Mouse (Mus musculus): ENCODE results near the gene Acss2. TPM values are rescaled to one million over a fixed set of nuclear protein-coding genes. Genes with fewer than 3 reads are reported as not detected.

The Acss2 gene
- polyA plus RNA-seq, 1 experiment from 2014 or later = 9.5 TPM

- no peaks in the 10 kb centered on the region for H3K4me1 ChIP-seq (ENCODE audit: control insufficient read depth, insufficient read depth, low read length)
- no peaks in the 10 kb centered on the region for H3K9me3 ChIP-seq (ENCODE audit: control insufficient read depth, low read depth, low read length)
- WGBS = 88% methylated on average over 9 of the region's 9 CpGs
- no peaks in the 10 kb centered on the region for H3K27me3 ChIP-seq (ENCODE audit: control insufficient read depth, insufficient read depth, low read length)
- no peak overlapping the region for H3K27ac ChIP-seq (ENCODE audit: low read length)
- H3K36me3 ChIP-seq (ENCODE audit: control insufficient read depth, insufficient read depth, low read length) = no peaks in the 10 kb centered on the region
- H3K4me3 ChIP-seq (ENCODE audit: low read depth, low read length) = no peak overlapping the region
- H3K9ac ChIP-seq (replicated peaks; ENCODE audit: low read depth, low read length) = no peak overlapping the region
- no peak overlapping the region for H3K4me2 ChIP-seq (replicated peaks; ENCODE audit: low read depth, low read length)
- ATAC-seq (ENCODE audit: insufficient number of reproducible peaks, insufficient read depth, low FRiP score, low read depth) = no peak
Measured at GRCm38 (mm10) chr2:155505811-155506210, 11.9 kb upstream of the Acss2 start.

- H3K4me3 ChIP-seq (ENCODE audit: low read depth, low read length) = no peak overlapping the region
- ATAC-seq (ENCODE audit: insufficient number of reproducible peaks, insufficient read depth, low FRiP score, low read depth) = no peak
- WGBS = 69% methylated on average over 10 of the region's 10 CpGs
- H3K27me3 ChIP-seq (ENCODE audit: control insufficient read depth, insufficient read depth, low read length) = no peaks in the 10 kb centered on the region
- H3K9ac ChIP-seq (replicated peaks; ENCODE audit: low read depth, low read length) = no peak overlapping the region
- H3K4me2 ChIP-seq (replicated peaks; ENCODE audit: low read depth, low read length) = no peak overlapping the region
- no peak overlapping the region for H3K27ac ChIP-seq (ENCODE audit: low read length)
- H3K9me3 ChIP-seq (ENCODE audit: control insufficient read depth, low read depth, low read length) = no peaks in the 10 kb centered on the region
- H3K36me3 ChIP-seq (ENCODE audit: control insufficient read depth, insufficient read depth, low read length) = no peaks in the 10 kb centered on the region
- H3K4me1 ChIP-seq (ENCODE audit: control insufficient read depth, insufficient read depth, low read length) = no peaks in the 10 kb centered on the region
Measured at GRCm38 (mm10) chr2:155507721-155508470, 9.9 kb upstream of the Acss2 start.

GRCm38 (mm10) chr2:155512479-155512878 lies 5.3 kb upstream of the Acss2 start:
- Histone ChIP-seq H3K9ac (replicated peaks; ENCODE audit: low read depth, low read length) (no peak overlapping the region), H3K36me3 (ENCODE audit: control insufficient read depth, insufficient read depth, low read length) (no peaks in the 10 kb centered on the region), H3K27me3 (ENCODE audit: control insufficient read depth, insufficient read depth, low read length) (no peaks in the 10 kb centered on the region), H3K4me1 (ENCODE audit: control insufficient read depth, insufficient read depth, low read length) (no peaks in the 10 kb centered on the region), H3K4me3 (ENCODE audit: low read depth, low read length) (no peak overlapping the region), H3K27ac (ENCODE audit: low read length) (no peak overlapping the region), H3K4me2 (replicated peaks; ENCODE audit: low read depth, low read length) (no peak overlapping the region), H3K9me3 (ENCODE audit: control insufficient read depth, low read depth, low read length) (no peaks in the 10 kb centered on the region)
- no peak for ATAC-seq (ENCODE audit: insufficient number of reproducible peaks, insufficient read depth, low FRiP score, low read depth)
- WGBS = 46% methylated on average over 4 of the region's 4 CpGs

GRCm38 (mm10) chr2:155513543-155513942 lies 4.2 kb upstream of the Acss2 start:
- Histone ChIP-seq H3K9ac (replicated peaks; ENCODE audit: low read depth, low read length) (no peak overlapping the region), H3K4me1 (ENCODE audit: control insufficient read depth, insufficient read depth, low read length) (no peaks in the 10 kb centered on the region), H3K4me3 (ENCODE audit: low read depth, low read length) (no peak overlapping the region), H3K27ac (ENCODE audit: low read length) (no peak overlapping the region), H3K9me3 (ENCODE audit: control insufficient read depth, low read depth, low read length) (no peaks in the 10 kb centered on the region), H3K4me2 (replicated peaks; ENCODE audit: low read depth, low read length) (no peak overlapping the region), H3K27me3 (ENCODE audit: control insufficient read depth, insufficient read depth, low read length) (no peaks in the 10 kb centered on the region), H3K36me3 (ENCODE audit: control insufficient read depth, insufficient read depth, low read length) (no peaks in the 10 kb centered on the region)
- 58% methylated on average over 5 of the region's 5 CpGs for WGBS
- ATAC-seq (ENCODE audit: insufficient number of reproducible peaks, insufficient read depth, low FRiP score, low read depth) = no peak

- H3K9ac ChIP-seq (replicated peaks; ENCODE audit: low read depth, low read length) = peak overlapping the region; percentile 18; the same call in 1 of the 2 replicates
- peak overlapping the region; percentile 27 for H3K4me3 ChIP-seq (ENCODE audit: low read depth, low read length)
- no peaks in the 10 kb centered on the region for H3K36me3 ChIP-seq (ENCODE audit: control insufficient read depth, insufficient read depth, low read length)
- H3K27ac ChIP-seq (ENCODE audit: low read length) = no peak overlapping the region
- no peaks in the 10 kb centered on the region for H3K4me1 ChIP-seq (ENCODE audit: control insufficient read depth, insufficient read depth, low read length)
- 1% methylated on average over 23 of the region's 23 CpGs for WGBS
- no peaks in the 10 kb centered on the region for H3K27me3 ChIP-seq (ENCODE audit: control insufficient read depth, insufficient read depth, low read length)
- peak overlapping the region; percentile 56 for H3K4me2 ChIP-seq (replicated peaks; ENCODE audit: low read depth, low read length)
- no peak for ATAC-seq (ENCODE audit: insufficient number of reproducible peaks, insufficient read depth, low FRiP score, low read depth)
- no peaks in the 10 kb centered on the region for H3K9me3 ChIP-seq (ENCODE audit: control insufficient read depth, low read depth, low read length)
Measured at GRCm38 (mm10) chr2:155514666-155515065, 3.1 kb upstream of the Acss2 start.

- Histone ChIP-seq H3K27ac (ENCODE audit: low read length) (no peak overlapping the region), H3K9ac (replicated peaks; ENCODE audit: low read depth, low read length) (no peak overlapping the region), H3K27me3 (ENCODE audit: control insufficient read depth, insufficient read depth, low read length) (no peaks in the 10 kb centered on the region), H3K36me3 (ENCODE audit: control insufficient read depth, insufficient read depth, low read length) (no peaks in the 10 kb centered on the region), H3K4me1 (ENCODE audit: control insufficient read depth, insufficient read depth, low read length) (no peaks in the 10 kb centered on the region), H3K4me3 (ENCODE audit: low read depth, low read length) (no peak overlapping the region), H3K4me2 (replicated peaks; ENCODE audit: low read depth, low read length) (no peak overlapping the region), H3K9me3 (ENCODE audit: control insufficient read depth, low read depth, low read length) (no peaks in the 10 kb centered on the region)
- ATAC-seq (ENCODE audit: insufficient number of reproducible peaks, insufficient read depth, low FRiP score, low read depth) = no peak
- WGBS = 9% methylated on average over 1 of the region's 1 CpGs
Measured at GRCm38 (mm10) chr2:155515941-155516340, 1.8 kb upstream of the Acss2 start.

GRCm38 (mm10) chr2:155518531-155519270 lies 953 bp downstream of the Acss2 start:
- Histone ChIP-seq H3K4me1 (ENCODE audit: control insufficient read depth, insufficient read depth, low read length) (no peaks in the 10 kb centered on the region), H3K4me2 (replicated peaks; ENCODE audit: low read depth, low read length) (peak overlapping the region; percentile 76), H3K27me3 (ENCODE audit: control insufficient read depth, insufficient read depth, low read length) (no peaks in the 10 kb centered on the region), H3K36me3 (ENCODE audit: control insufficient read depth, insufficient read depth, low read length) (no peaks in the 10 kb centered on the region), H3K4me3 (ENCODE audit: low read depth, low read length) (peak overlapping the region; percentile 49), H3K27ac (ENCODE audit: low read length) (no peak overlapping the region), H3K9me3 (ENCODE audit: control insufficient read depth, low read depth, low read length) (no peaks in the 10 kb centered on the region), H3K9ac (replicated peaks; ENCODE audit: low read depth, low read length) (peak overlapping the region; percentile 22)
- WGBS = 24% methylated on average over 18 of the region's 18 CpGs
- ATAC-seq (ENCODE audit: insufficient number of reproducible peaks, insufficient read depth, low FRiP score, low read depth) = no peak

- H3K4me3 ChIP-seq (ENCODE audit: low read depth, low read length) = no peak overlapping the region
- WGBS = 57% methylated on average over 5 of the region's 5 CpGs
- no peaks in the 10 kb centered on the region for H3K9me3 ChIP-seq (ENCODE audit: control insufficient read depth, low read depth, low read length)
- no peak overlapping the region for H3K27ac ChIP-seq (ENCODE audit: low read length)
- no peaks in the 10 kb centered on the region for H3K36me3 ChIP-seq (ENCODE audit: control insufficient read depth, insufficient read depth, low read length)
- H3K4me2 ChIP-seq (replicated peaks; ENCODE audit: low read depth, low read length) = no peak overlapping the region
- no peaks in the 10 kb centered on the region for H3K4me1 ChIP-seq (ENCODE audit: control insufficient read depth, insufficient read depth, low read length)
- H3K27me3 ChIP-seq (ENCODE audit: control insufficient read depth, insufficient read depth, low read length) = no peaks in the 10 kb centered on the region
- H3K9ac ChIP-seq (replicated peaks; ENCODE audit: low read depth, low read length) = no peak overlapping the region
- ATAC-seq (ENCODE audit: insufficient number of reproducible peaks, insufficient read depth, low FRiP score, low read depth) = no peak
Measured at GRCm38 (mm10) chr2:155523706-155524105, 6.0 kb downstream of the Acss2 start.

All from stomach, embryonic 14.5 days (tissue).